Mouse (Mus musculus) 3T3-L1 (cell line): ENCODE measurements at regions not wholly inside any gene's neighbourhood (a gene's known extent, or its start where the extent isn't known, plus 50 kb on each side); places are given as distances from the start of the nearest gene placed in this dataset.
"Not testable (repeated sequence)": the region's sequence is repeated elsewhere in the genome, so short reads cannot be mapped to it uniquely, and the experiment has no call there.

ENCODE experiments used
- DNase-seq: peaks from one replicate; pipeline ENCODE4 v3.0.0-alpha.2; 2015; ENCODE audit warnings: low read depth, low spot score

DNA sequence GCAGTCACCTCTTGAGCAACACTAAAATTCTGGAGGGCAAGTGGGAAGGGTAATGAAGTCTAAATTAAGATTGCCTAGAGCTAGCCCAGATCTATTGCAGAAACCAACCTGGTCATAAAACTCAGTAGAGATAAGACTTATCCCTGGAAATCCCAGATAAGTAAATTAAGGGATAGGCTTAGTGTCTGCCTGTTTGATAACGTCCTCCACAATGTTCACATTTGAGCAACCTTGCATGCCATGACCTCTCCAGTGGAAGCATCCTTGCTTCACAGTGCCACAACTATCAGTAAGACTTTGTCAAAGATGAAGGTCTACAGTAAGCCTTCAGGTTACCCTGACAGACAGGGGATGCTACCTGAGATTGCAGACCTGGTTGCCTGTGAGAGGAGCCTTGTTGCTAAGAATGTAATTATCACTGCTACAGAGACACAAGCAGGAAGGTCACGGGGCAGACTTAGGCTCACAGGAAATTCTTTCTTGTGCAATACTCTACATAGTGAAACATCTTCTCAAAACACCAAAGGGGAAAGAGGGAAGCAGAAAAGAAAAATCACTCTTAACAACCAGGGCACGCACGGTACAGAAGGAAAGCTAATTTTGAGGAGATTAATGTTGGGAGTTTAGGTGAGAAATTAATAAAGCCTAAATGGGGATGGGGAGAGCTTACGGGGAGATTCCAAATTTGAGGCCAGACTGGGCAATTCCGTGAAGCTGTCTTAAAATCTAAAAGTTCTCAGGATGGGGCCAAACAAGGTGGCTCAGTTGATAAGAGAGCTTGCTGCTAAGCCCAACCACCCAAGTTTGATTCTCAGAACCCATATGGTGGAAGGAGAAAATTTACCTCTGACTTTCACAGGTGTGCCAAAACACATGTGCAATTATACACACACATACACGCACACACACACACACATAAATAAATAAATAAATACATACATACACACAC, 56.9 kb upstream of the Prdm9 start:
- no peak for DNase-seq

DNA sequence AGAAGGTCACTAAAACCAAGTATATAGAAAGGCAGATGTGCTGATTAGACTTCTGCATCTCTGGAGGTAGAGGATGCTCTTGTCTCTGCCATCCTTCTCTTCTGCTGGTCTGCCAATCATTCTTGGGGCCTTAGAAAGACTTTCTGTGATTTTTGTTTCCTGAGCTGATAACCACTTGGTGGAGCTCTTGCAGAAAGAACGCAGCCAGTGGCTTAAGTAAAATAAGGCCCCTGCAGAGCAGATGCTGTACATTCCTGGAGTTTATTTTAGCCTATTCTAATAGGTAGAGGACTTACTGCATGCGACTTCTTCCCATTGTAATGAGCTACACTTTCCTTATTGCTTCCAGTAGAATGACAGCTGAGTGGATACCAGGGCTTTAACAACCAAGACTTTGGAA, 58.8 kb upstream of the Prdm9 start:
- peak; percentile 70 for DNase-seq

DNA sequence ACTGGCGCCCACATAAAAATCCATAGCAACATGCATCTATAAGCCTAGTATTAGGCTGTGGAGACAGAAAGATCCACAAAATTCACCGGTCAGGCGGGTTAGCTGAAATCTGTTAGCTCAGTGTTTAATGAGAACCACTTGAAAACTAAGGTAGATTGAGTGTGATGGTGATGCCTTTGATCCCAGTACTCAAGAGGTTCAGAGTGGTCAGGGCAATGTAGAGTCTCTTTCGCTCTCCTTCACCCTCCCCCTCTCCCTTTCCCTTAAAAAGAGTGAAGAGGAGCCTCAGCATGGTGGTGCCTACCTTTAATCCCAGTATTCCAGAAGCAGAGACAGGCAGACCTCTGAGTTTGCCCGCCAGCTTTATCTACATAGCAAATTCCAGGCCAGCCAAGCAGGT, 66.6 kb upstream of the Prdm9 start:
- DNase-seq = no peak

DNA sequence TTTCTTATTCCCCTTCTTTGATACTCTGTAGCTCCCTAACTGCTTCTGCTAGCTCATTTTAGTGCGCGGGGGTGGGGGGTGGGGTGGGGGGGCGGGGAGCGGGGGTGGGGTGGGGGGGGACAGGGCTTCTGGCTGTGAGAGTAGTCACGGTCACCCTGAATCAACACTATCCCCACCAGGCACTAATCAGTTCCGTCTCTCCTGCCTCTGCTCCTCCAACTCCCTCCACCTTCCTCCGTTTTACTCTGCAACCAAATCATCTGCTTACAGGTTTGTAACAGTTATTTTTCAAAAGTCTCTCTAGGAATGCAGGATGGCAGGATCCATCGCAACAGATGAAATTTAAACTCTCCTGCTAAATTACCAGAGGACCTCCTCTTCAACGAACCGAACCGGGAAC, 67.5 kb upstream of the Prdm9 start:
- DNase-seq = no peak

DNA sequence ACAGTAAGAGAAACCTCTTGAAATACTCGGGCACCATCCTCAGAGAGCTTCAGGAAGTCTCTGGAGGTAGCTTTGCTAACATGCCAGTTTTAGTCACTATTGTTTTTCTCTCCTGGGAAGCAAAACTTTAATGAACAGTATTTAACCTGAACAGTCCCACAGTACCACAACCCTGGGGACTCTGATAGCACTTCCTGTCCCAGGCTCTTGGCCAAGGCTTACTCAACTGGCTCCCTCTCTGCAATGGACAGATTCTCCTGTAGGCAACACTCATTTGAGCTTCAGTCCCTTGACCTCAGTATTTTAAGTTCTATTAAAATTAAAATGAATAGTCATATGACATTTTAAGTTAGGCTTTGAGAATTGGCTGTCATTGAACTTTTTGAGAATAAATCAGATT, 67.9 kb upstream of the Prdm9 start:
- no peak for DNase-seq

DNA sequence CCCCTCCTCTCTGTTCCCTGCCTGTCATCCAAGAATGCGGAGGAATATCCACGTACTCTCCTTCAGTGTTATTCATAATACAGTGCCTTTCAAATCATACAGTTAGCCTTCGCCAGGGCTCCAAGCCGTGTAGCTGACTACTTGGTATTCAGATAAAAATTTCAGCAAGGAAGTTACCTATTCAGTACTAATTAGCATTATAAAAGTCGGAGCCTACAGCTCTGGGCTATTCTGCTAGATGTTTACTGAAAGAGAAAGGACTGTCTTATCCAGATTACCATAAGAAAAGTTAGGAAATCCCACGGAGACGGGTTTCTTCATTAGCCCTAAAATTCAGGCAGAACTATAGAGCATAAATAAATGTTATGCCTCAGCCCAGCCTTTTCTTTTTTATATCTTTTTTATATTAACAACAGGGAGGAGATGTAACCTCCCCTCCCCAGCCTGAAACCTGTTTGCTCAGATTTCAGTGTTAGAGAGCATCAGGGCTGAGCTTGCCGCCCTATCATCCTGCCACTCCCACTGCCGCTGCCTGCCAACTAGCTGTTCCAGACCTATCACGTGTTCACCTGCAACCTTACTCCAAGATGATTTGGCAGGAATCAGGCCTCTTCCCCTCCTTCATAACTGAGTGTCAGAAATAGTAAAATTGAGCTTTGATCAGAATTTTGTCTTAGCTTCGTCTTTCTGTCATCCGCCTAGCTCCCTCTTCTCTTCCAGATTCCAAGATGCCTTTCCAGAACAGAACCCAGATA, 65.5 kb upstream of the Chd1 start:
- not testable (repeated sequence) for DNase-seq

DNA sequence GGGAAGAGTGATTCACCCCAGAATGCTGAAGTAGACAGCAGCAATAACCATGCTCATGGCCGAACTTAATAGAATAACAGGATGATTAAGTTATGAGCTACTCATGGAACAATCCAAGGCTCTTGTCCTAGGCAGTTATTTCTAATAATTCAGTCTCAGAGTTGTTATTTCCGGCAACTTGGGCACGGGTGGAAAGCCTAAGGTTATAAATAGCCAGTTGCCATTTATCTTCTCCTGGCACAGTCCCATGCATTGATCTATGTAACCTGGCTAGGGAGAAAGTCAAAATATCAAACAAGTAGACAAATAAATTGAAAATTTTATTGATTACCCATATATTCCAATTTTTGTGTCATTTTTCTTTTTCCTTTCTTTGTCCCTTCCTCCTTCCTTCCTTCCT, 64.0 kb upstream of the Chd1 start:
- no peak for DNase-seq

DNA sequence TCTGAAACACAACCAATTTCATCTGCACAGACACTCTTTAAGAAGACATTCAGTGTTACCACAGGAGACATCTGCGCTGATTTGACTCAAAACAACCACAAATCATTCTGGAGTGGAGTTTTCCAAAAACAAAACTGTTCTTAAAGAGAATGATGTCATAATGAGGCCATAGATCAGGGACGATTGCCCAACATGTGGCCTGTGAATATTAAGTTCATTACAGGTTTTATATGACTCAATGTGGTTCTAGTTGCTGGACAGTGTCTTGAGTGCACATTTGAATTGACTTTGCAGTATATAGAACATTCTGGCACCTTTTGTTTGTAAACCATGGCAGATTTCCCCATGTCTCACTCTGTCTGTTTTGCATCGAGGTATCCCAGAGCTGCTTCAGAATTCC, 63.0 kb upstream of the Chd1 start:
- peak; percentile 64 for DNase-seq

DNA sequence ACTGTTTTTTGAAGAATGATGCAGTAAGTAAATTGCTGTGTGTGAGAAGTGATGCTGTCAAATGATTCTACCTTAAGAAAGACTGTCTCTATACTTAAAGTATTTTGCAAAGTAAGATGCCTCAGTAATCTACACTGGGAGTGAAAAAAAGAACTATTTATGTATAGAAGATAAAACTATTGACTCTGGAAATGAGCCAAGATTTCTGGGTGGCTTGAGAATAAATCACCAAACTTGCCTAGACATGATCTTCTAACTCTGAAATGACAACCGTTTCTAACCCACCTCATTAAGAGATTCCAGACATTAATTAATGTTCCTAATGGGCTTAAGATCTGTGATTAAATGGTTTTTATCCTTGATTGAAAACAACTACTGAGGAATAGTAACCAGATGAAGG, 58.0 kb upstream of the Chd1 start:
- no peak for DNase-seq

DNA sequence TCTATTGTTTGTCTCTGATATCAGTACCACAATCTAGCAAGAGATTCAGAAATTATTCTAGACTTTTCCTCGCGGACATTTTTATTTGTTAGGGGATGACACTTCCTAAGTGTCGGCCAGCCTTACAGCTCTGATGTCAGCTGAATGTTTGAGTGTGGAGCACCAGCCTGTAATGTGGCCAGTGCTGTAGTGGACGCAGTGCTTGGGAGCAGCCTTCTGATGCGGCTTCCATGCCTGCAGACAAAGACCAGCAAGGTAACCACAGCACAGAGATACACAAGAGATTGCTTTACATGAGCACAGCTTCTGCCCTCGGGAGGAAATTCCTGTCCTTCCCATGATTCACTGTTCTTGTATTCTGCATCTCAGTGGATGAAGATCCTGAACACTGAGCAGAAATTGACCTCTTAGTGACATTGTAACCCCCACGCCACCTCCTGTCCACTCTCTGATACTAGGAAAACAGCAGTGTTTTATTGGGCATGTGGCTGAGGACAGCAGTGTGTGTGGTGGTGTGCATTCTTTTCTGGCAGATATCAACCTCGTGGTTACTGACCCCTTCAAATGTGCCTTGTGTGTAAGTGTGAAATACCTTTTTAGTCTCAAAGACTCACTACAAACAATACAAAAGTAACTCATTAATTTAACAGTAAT, 54.6 kb upstream of the Chd1 start:
- no peak for DNase-seq

DNA sequence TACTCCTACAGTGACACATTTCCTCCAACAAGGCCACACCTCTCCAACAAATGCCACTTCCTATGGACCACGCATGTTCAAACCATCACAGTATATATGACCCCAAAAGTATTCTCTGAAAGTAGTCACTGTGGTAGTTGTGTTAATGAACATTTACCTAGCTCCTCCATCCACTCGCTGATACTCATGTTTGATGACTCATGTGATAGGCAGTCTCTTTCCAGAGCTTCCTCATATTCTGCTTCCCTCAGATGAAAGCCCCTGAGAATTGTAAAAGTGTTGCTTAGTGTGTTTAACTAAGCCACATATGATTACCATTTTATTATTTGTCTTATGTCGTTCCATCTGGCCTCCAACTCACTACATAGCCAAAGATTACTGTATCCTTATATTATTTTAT, 52.9 kb upstream of the Chd1 start:
- DNase-seq = peak; percentile 51
